Mouse (Mus musculus) heart, postnatal 0 days (tissue): ENCODE data around the gene Cenpq.

ENCODE experiments used
- CTCF ChIP-seq: IDR thresholded peaks from 2 replicates; pipeline ENCODE4 v1.5.1; 2016; ENCODE audit warnings: antibody characterized with exemption, control low read depth, low read depth
- EP300 ChIP-seq: IDR thresholded peaks from 2 replicates; pipeline ENCODE4 v1.6.1; 2016; ENCODE audit warnings: antibody characterized with exemption, low read depth

- TF ChIP-seq CTCF (no peak), EP300 (no peak)
These were observed 35.0 kb downstream of the Cenpq start for GRCm38 (mm10) chr17:40899783-40900363.
